Mouse (Mus musculus): ENCODE results near the gene Smyd1.

- no peak for TF ChIP-seq POLR2A (IDR thresholded peaks at IDR 0.05; ENCODE audit: borderline replicate concordance, extremely low read depth, insufficient read depth, insufficient read length, poor library complexity, severe bottlenecking)
- no peak for TF ChIP-seq CTCF (IDR thresholded peaks at IDR 0.05; ENCODE audit: borderline replicate concordance, extremely low read depth, insufficient read depth, insufficient read length)
Measured at GRCm38 (mm10) chr6:71242811-71243210, 79.2 kb downstream of the Smyd1 start.
